Mouse (Mus musculus): ENCODE data around the gene Cutc.

- TF ChIP-seq CTCF (IDR thresholded peaks at IDR 0.05; ENCODE audit: extremely low read depth, insufficient read depth, insufficient read length, insufficient replicate concordance), result no peak
- TF ChIP-seq POLR2A (IDR thresholded peaks at IDR 0.05; ENCODE audit: low read depth, low read length), result no peak
Measured at GRCm38 (mm10) chr19:43809331-43809730, 56.5 kb downstream of the Cutc start.
